ENCODE assay signal across 8 mouse cellular contexts in the genomic region with DNA sequence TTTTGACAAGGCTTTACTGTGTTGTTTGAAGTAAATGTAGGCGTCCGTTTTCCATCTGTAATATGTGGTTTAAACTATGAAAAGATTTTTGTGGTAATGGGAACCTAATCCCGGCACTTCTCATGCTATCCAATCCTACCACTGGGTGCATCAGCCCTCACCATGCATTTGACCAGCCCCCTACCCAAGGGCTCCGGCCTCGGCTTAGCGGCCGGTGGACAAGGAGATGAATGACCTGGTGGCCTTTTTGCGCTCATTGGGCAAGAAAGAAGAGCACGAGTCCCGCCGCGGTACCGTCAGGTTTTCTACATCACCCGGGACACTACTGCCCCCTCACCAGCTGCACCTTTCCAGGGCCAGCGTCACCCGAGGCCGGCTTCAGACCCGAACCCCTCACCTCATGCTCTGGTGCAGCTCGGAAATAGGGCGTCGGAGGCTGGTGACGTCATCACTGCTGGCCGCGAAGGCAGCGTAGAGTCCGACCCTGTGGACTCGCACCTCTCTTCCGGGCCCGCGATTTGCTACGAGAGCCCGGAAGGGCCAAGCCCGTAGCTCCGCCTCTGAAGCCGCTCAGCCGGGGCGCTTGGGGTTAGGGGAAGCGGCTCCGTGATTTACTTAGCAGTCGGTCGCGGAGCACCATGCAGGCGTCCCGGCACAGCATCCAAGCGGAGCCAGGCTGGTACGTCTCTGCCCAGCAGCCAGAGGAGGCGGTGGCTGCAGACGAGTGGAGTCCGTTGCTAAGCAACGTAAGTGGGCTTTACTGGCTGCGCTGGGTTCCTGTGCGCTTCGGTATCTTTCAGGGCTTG. TPM values are rescaled to one million over a fixed set of nuclear protein-coding genes. Genes with fewer than 3 reads are reported as not detected.
DNase-seq lines count a peak whose midpoint lies in the region; ATAC-seq lines count a peak whose summit lies in the region.

A gene (minus strand): TSS at position 424 of the 806 bp plus-strand sequence.
A gene (plus strand): TSS at position 493 of the 806 bp plus-strand sequence.

- peak within 1 kb of the TSS; percentile 81 for H3K9ac ChIP-seq in heart, embryonic 16.5 days (ENCODE audit: low read length)
- peak within 1 kb of the TSS; percentile 66 for H3K9ac ChIP-seq in liver, embryonic 15.5 days
- H3K9ac ChIP-seq in neural tube, embryonic 12.5 days: peak within 1 kb of the TSS; percentile 65

- WGBS in forebrain, embryonic 10.5 days: under 1% methylated on average over 53 of the region's 53 CpGs
- under 1% methylated on average over 53 of the region's 53 CpGs for WGBS in heart, embryonic 16.5 days
- under 1% methylated on average over 53 of the region's 53 CpGs for WGBS in liver, embryonic 15.5 days (ENCODE audit: insufficient replicate concordance)
- under 1% methylated on average over 53 of the region's 53 CpGs for WGBS in neural tube, embryonic 12.5 days

- peak; percentile 90 for ATAC-seq in CD4-positive, CD25-positive, alpha-beta regulatory T cell, adult 4 months
- ATAC-seq in heart, embryonic 16.5 days (replicated peaks; ENCODE audit: extremely low read depth, insufficient read depth, low FRiP score): peak; percentile 96
- ATAC-seq in liver, embryonic 15.5 days (ENCODE audit: insufficient read depth): peak; percentile 94
- ATAC-seq in neural tube, embryonic 12.5 days (ENCODE audit: low FRiP score, low read depth): peak; percentile 96

- H3K4me3 ChIP-seq in forebrain, embryonic 10.5 days: peak within 1 kb of the TSS; percentile 80
- peak within 1 kb of the TSS; percentile 82 for H3K4me3 ChIP-seq in heart, embryonic 16.5 days (ENCODE audit: low read length)
- peak within 1 kb of the TSS; percentile 77 for H3K4me3 ChIP-seq in liver, embryonic 15.5 days (replicated peaks)
- peak within 1 kb of the TSS; percentile 60 for H3K4me3 ChIP-seq in neural tube, embryonic 12.5 days

- peak within 1 kb of the TSS; percentile 92 for H3K27ac ChIP-seq in forebrain, embryonic 10.5 days
- H3K27ac ChIP-seq in heart, embryonic 16.5 days (ENCODE audit: low read length): peak within 1 kb of the TSS; percentile 76
- H3K27ac ChIP-seq in liver, embryonic 15.5 days (replicated peaks): peak within 1 kb of the TSS; percentile 45; the same call in 1 of the 2 replicates
- peak within 1 kb of the TSS; percentile 64 for H3K27ac ChIP-seq in neural tube, embryonic 12.5 days

- peak within 1 kb of the TSS; percentile 82 for H3K4me2 ChIP-seq in heart, embryonic 16.5 days (ENCODE audit: low read depth, low read length)
- H3K4me2 ChIP-seq in liver, embryonic 15.5 days: peak within 1 kb of the TSS; percentile 79
- H3K4me2 ChIP-seq in neural tube, embryonic 12.5 days (replicated peaks): peak within 1 kb of the TSS; percentile 60

- H3K27me3 ChIP-seq in forebrain, embryonic 10.5 days (ENCODE audit: poor library complexity, severe bottlenecking): no peaks in the 10 kb centered on the region
- no peaks in the 10 kb centered on the region for H3K27me3 ChIP-seq in heart, embryonic 16.5 days (ENCODE audit: control insufficient read depth, insufficient read depth, low read length)
- no peaks in the 10 kb centered on the region for H3K27me3 ChIP-seq in liver, embryonic 15.5 days
- H3K27me3 ChIP-seq in neural tube, embryonic 12.5 days (replicated peaks): no peaks in the 10 kb centered on the region

- H3K36me3 ChIP-seq in forebrain, embryonic 10.5 days (replicated peaks): peaks cover 37% of the 10 kb centered on the region
- peaks cover 7% of the 10 kb centered on the region; the same call in 1 of the 2 replicates for H3K36me3 ChIP-seq in heart, embryonic 16.5 days (ENCODE audit: control insufficient read depth, insufficient read depth)
- peaks cover 16% of the 10 kb centered on the region for H3K36me3 ChIP-seq in liver, embryonic 15.5 days (replicated peaks)
- peaks cover 20% of the 10 kb centered on the region for H3K36me3 ChIP-seq in neural tube, embryonic 12.5 days

- DNase-seq in c-Kit-negative CD71-positive TER-119-positive erythroid progenitor cells, embryonic 14.5 days (ENCODE audit: low read depth, low spot score): peak; percentile 74
- peak; percentile 94 for DNase-seq in forebrain, embryonic 10.5 days (ENCODE audit: extremely low spot score, low spot score)
- peak; percentile 95 to 96 for DNase-seq in kidney, postnatal 36 days
- DNase-seq in telencephalon, adult 2 months (ENCODE audit: low read depth, low spot score): peak; percentile 91

- H3K9me3 ChIP-seq in forebrain, embryonic 10.5 days: peaks cover 6% of the 10 kb centered on the region; the same call in 1 of the 2 replicates
- H3K9me3 ChIP-seq in heart, embryonic 16.5 days (replicated peaks; ENCODE audit: control insufficient read depth, low read length): no peaks in the 10 kb centered on the region
- H3K9me3 ChIP-seq in liver, embryonic 15.5 days (replicated peaks): no peaks in the 10 kb centered on the region
- no peaks in the 10 kb centered on the region for H3K9me3 ChIP-seq in neural tube, embryonic 12.5 days

- H3K4me1 ChIP-seq in forebrain, embryonic 10.5 days: peaks cover 23% of the 10 kb centered on the region
- peaks cover 20% of the 10 kb centered on the region for H3K4me1 ChIP-seq in heart, embryonic 16.5 days (ENCODE audit: control insufficient read depth, insufficient read depth, low read length)
- H3K4me1 ChIP-seq in liver, embryonic 15.5 days (replicated peaks): peaks cover 21% of the 10 kb centered on the region
- peaks cover 9% of the 10 kb centered on the region; the same call in 1 of the 2 replicates for H3K4me1 ChIP-seq in neural tube, embryonic 12.5 days

RNA-seq across cellular contexts. Expression of the first gene that starts in this region (rescaled TPM):
- polyA plus RNA-seq in CD4-positive, CD25-positive, alpha-beta regulatory T cell, adult 4 months (2017; shearing (Covaris generic)): 10 to 100 TPM; 15.6 to 17.7 TPM
- polyA plus RNA-seq in forebrain, embryonic 10.5 days (2016; fragmentation: Nextera tagmentation; extraction: Ambion mirVana): 22.2 and 25.0 TPM in 2 replicates
- polyA plus RNA-seq in heart, embryonic 16.5 days (2015; fragmentation: Nextera tagmentation; extraction: Ambion mirVana): 14.9 and 17.6 TPM in 2 replicates
- polyA plus RNA-seq in liver, embryonic 15.5 days (2015; fragmentation: Nextera tagmentation; extraction: Ambion mirVana): 6.3 and 6.4 TPM in 2 replicates
- 16.2 and 18.8 TPM in 2 replicates for polyA plus RNA-seq in neural tube, embryonic 12.5 days (2016; fragmentation: Nextera tagmentation; extraction: Ambion mirVana)

RNA-seq across cellular contexts. Expression of the second gene that starts in this region (rescaled TPM):
- polyA plus RNA-seq in CD4-positive, CD25-positive, alpha-beta regulatory T cell, adult 4 months (2017; shearing (Covaris generic)): 1 to 10 TPM; 6.8 to 7.5 TPM
- polyA plus RNA-seq in forebrain, embryonic 10.5 days (2016; fragmentation: Nextera tagmentation; extraction: Ambion mirVana): 8.9 and 10.5 TPM in 2 replicates
- polyA plus RNA-seq in heart, embryonic 16.5 days (2015; fragmentation: Nextera tagmentation; extraction: Ambion mirVana): 4.8 and 6.5 TPM in 2 replicates
- polyA plus RNA-seq in liver, embryonic 15.5 days (2015; fragmentation: Nextera tagmentation; extraction: Ambion mirVana): 1.0 and 1.4 TPM in 2 replicates
- polyA plus RNA-seq in neural tube, embryonic 12.5 days (2016; fragmentation: Nextera tagmentation; extraction: Ambion mirVana): 10.0 and 12.6 TPM in 2 replicates

Comparison
In these comparisons a context has a peak if more than half of its experiments do, and no peak if none do; other contexts are left out.
1. Peak in every context shown above with its lines: DNase-seq, ATAC-seq, H3K4me3 ChIP-seq and H3K27ac ChIP-seq.